Mouse (Mus musculus): ENCODE results near the gene Chga. TPM values are rescaled to one million over a fixed set of nuclear protein-coding genes. Genes with fewer than 3 reads are reported as not detected.

Gene Chga
- polyA plus RNA-seq, 1 experiment from 2014 or later, result 24.8 TPM

- WGBS, result 13% methylated on average over 6 of the region's 6 CpGs
- no peak for ATAC-seq (ENCODE audit: insufficient read depth, low FRiP score, low read depth)
- no peak overlapping the region for H3K27ac ChIP-seq
Observed at GRCm38 (mm10) chr12:102524760-102525159, 30.0 kb upstream of the Chga start.

DNA sequence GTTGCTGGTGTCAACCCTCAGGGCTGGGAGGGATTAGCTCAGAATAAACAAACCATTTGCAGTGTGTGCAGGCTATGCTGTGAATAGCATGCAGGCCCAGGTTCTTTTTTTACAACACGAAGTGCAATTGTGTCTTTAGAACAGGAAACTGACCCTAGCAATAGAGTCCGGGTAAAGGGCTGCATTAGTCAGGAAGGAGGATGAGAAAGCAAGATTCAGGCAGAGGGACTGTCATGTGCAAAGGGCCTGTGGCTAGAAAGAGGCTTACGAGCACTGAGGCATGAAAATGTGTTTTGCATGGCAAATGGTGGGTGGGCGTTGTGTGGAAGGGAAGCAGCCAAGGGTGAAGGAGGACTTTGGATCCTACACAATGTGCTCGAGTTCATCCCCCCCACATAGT lies 26.8 kb upstream of the Chga start:
- no peak for ATAC-seq (ENCODE audit: insufficient read depth, low FRiP score, low read depth)
- Histone ChIP-seq H3K4me2 (no peak overlapping the region), H3K27ac (no peak overlapping the region), H3K36me3 (no peaks in the 10 kb centered on the region), H3K4me1 (peaks cover 6% of the 10 kb centered on the region; the same call in 1 of the 2 replicates), H3K4me3 (replicated peaks) (no peak overlapping the region), H3K9ac (no peak overlapping the region), H3K9me3 (no peaks in the 10 kb centered on the region), H3K27me3 (replicated peaks) (no peaks in the 10 kb centered on the region)
- 63% methylated on average over 5 of the region's 5 CpGs for WGBS

More at GRCm38 (mm10) chr12:102524760-102525159, 30.0 kb upstream of the Chga start:
- Histone ChIP-seq H3K4me1 (peaks cover 17% of the 10 kb centered on the region; the same call in 1 of the 2 replicates), H3K4me2 (no peak overlapping the region), H3K27me3 (replicated peaks) (no peaks in the 10 kb centered on the region), H3K9ac (no peak overlapping the region), H3K36me3 (no peaks in the 10 kb centered on the region), H3K9me3 (no peaks in the 10 kb centered on the region), H3K4me3 (replicated peaks) (no peak overlapping the region)

DNA sequence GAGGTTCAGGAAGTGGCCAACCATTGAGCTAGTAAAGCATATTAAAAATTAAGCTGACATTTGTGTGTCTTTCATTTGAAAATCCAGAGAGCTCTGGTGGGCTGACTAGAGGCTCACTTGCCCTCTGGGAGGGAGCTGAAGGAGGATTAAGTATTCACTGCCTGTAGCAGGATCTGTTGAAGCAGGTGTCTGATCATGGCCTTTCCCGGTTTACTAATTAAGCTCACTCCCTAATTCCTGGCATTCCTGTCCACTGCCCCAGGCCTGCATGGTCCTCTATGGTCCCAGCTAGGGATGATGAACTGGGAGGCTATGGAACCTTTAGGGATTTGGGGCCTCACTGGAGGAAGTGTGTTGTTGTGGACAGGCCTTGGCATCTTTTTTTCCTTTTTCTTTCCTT lies 19.0 kb upstream of the Chga start:
- Histone ChIP-seq H3K4me3 (replicated peaks) (no peak overlapping the region), H3K36me3 (no peaks in the 10 kb centered on the region), H3K9me3 (no peaks in the 10 kb centered on the region), H3K4me1 (no peaks in the 10 kb centered on the region), H3K9ac (no peak overlapping the region), H3K27ac (no peak overlapping the region), H3K4me2 (no peak overlapping the region), H3K27me3 (replicated peaks) (no peaks in the 10 kb centered on the region; the same call in 1 of the 2 replicates)
- ATAC-seq (ENCODE audit: insufficient read depth, low FRiP score, low read depth), result no peak
- WGBS, result 59% methylated on average over 1 of the region's 1 CpGs

DNA sequence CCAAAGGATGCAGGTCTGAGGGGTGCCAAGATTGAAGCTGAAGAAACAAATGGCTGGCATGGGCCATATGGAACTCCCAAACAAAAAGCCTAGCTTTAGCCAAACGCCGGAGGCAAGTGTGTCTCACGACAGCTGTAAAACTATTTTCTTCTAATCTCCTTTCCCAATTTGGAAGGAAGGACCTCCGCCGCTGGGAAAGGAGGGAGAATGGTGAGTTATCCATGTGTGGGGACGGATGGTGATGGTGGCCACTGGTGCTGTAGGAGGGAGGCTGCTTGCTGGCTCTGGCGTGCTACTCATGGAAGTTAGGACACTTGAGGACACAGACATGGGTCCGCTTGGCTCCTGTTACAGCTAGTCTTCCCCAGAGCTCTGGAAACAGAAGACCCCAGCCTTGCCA lies 14.5 kb upstream of the Chga start:
- no peak overlapping the region for H3K4me3 ChIP-seq (replicated peaks)
- H3K4me2 ChIP-seq, result no peak overlapping the region
- ATAC-seq (ENCODE audit: insufficient read depth, low FRiP score, low read depth), result no peak
- H3K27ac ChIP-seq, result no peak overlapping the region
- H3K36me3 ChIP-seq, result no peaks in the 10 kb centered on the region
- no peak overlapping the region for H3K9ac ChIP-seq
- 64% methylated on average over 8 of the region's 8 CpGs for WGBS
- no peaks in the 10 kb centered on the region for H3K4me1 ChIP-seq
- no peaks in the 10 kb centered on the region for H3K9me3 ChIP-seq
- H3K27me3 ChIP-seq (replicated peaks), result no peaks in the 10 kb centered on the region; the same call in 1 of the 2 replicates

GRCm38 (mm10) chr12:102541168-102541567 lies 13.6 kb upstream of the Chga start:
- H3K9me3 ChIP-seq, result no peaks in the 10 kb centered on the region
- H3K4me3 ChIP-seq (replicated peaks), result no peak overlapping the region
- H3K36me3 ChIP-seq, result no peaks in the 10 kb centered on the region
- H3K9ac ChIP-seq, result no peak overlapping the region
- H3K27ac ChIP-seq, result no peak overlapping the region
- no peak overlapping the region for H3K4me2 ChIP-seq
- WGBS, result 96% methylated on average over 7 of the region's 7 CpGs
- no peak for ATAC-seq (ENCODE audit: insufficient read depth, low FRiP score, low read depth)
- H3K4me1 ChIP-seq, result no peaks in the 10 kb centered on the region
- H3K27me3 ChIP-seq (replicated peaks), result no peaks in the 10 kb centered on the region; the same call in 1 of the 2 replicates

- Histone ChIP-seq H3K4me3 (replicated peaks) (no peak overlapping the region), H3K4me1 (no peaks in the 10 kb centered on the region), H3K27me3 (replicated peaks) (no peaks in the 10 kb centered on the region; the same call in 1 of the 2 replicates), H3K4me2 (no peak overlapping the region), H3K27ac (no peak overlapping the region), H3K9ac (no peak overlapping the region), H3K9me3 (no peaks in the 10 kb centered on the region), H3K36me3 (no peaks in the 10 kb centered on the region)
- no peak for ATAC-seq (ENCODE audit: insufficient read depth, low FRiP score, low read depth)
- WGBS, result 55% methylated on average over 6 of the region's 6 CpGs
Observed at GRCm38 (mm10) chr12:102545122-102545521, 9.6 kb upstream of the Chga start.

DNA sequence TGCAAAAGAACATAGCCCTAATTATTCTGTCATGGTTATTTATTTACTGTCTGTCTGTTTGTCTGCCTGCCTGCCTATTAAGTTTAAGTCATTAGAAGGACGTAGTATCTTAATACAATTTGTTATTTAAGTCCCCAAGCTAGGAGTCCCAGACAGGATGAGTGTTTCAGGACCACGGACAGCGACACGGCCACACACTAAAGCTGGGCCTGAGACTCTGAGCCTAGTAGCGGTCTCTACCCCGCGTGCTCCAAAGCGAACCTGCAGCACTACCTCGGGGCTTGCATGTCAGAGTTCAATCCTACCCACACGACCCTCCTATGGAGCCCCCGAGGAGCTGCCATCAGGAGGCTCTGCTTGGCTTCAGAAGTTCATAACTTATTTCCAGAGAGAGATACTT lies 4.2 kb upstream of the Chga start:
- Histone ChIP-seq H3K4me3 (replicated peaks) (no peak overlapping the region), H3K9ac (no peak overlapping the region), H3K4me2 (no peak overlapping the region), H3K9me3 (no peaks in the 10 kb centered on the region), H3K4me1 (no peaks in the 10 kb centered on the region), H3K27ac (no peak overlapping the region), H3K36me3 (no peaks in the 10 kb centered on the region), H3K27me3 (replicated peaks) (peaks cover 19% of the 10 kb centered on the region)
- WGBS, result 2% methylated on average over 11 of the region's 11 CpGs
- ATAC-seq (ENCODE audit: insufficient read depth, low FRiP score, low read depth), result no peak

- 68% methylated on average over 3 of the region's 3 CpGs for WGBS
- Histone ChIP-seq H3K4me2 (no peak overlapping the region), H3K27ac (no peak overlapping the region), H3K27me3 (replicated peaks) (peaks cover 20% of the 10 kb centered on the region), H3K9ac (no peak overlapping the region), H3K4me1 (no peaks in the 10 kb centered on the region), H3K36me3 (no peaks in the 10 kb centered on the region), H3K4me3 (replicated peaks) (no peak overlapping the region), H3K9me3 (no peaks in the 10 kb centered on the region)
- peak; percentile 49; the same call in 1 of the 2 replicates for ATAC-seq (ENCODE audit: insufficient read depth, low FRiP score, low read depth)
Observed at GRCm38 (mm10) chr12:102551186-102551585, 3.6 kb upstream of the Chga start.

- no peak overlapping the region for H3K9ac ChIP-seq
- H3K4me2 ChIP-seq, result no peak overlapping the region
- no peak overlapping the region for H3K27ac ChIP-seq
- no peaks in the 10 kb centered on the region for H3K9me3 ChIP-seq
- H3K36me3 ChIP-seq, result no peaks in the 10 kb centered on the region
- WGBS, result 71% methylated on average over 6 of the region's 6 CpGs
- peaks cover 20% of the 10 kb centered on the region for H3K27me3 ChIP-seq (replicated peaks)
- H3K4me1 ChIP-seq, result no peaks in the 10 kb centered on the region
- H3K4me3 ChIP-seq (replicated peaks), result no peak overlapping the region
- ATAC-seq (ENCODE audit: insufficient read depth, low FRiP score, low read depth), result no peak
Observed at GRCm38 (mm10) chr12:102552001-102552400, 2.8 kb upstream of the Chga start.

GRCm38 (mm10) chr12:102553705-102554275 lies 979 bp upstream of the Chga start:
- ATAC-seq (ENCODE audit: insufficient read depth, low FRiP score, low read depth), result no peak
- Histone ChIP-seq H3K36me3 (no peaks in the 10 kb centered on the region), H3K4me1 (no peaks in the 10 kb centered on the region), H3K27ac (no peak overlapping the region), H3K9me3 (no peaks in the 10 kb centered on the region), H3K9ac (no peak overlapping the region), H3K27me3 (replicated peaks) (peaks cover 20% of the 10 kb centered on the region), H3K4me2 (no peak overlapping the region), H3K4me3 (replicated peaks) (no peak overlapping the region)
- WGBS, result 73% methylated on average over 14 of the region's 14 CpGs

GRCm38 (mm10) chr12:102555850-102556249 lies 1.1 kb downstream of the Chga start:
- no peak for ATAC-seq (ENCODE audit: insufficient read depth, low FRiP score, low read depth)
- H3K27ac ChIP-seq, result no peak overlapping the region
- H3K4me3 ChIP-seq (replicated peaks), result no peak overlapping the region
- no peaks in the 10 kb centered on the region for H3K36me3 ChIP-seq
- WGBS, result 65% methylated on average over 3 of the region's 3 CpGs
- no peak overlapping the region for H3K4me2 ChIP-seq
- no peaks in the 10 kb centered on the region for H3K9me3 ChIP-seq
- peaks cover 20% of the 10 kb centered on the region for H3K27me3 ChIP-seq (replicated peaks)
- no peaks in the 10 kb centered on the region for H3K4me1 ChIP-seq
- H3K9ac ChIP-seq, result no peak overlapping the region

GRCm38 (mm10) chr12:102557372-102557771 lies 2.6 kb downstream of the Chga start:
- Histone ChIP-seq H3K27ac (no peak overlapping the region), H3K9me3 (no peaks in the 10 kb centered on the region), H3K4me2 (no peak overlapping the region), H3K9ac (no peak overlapping the region), H3K4me1 (no peaks in the 10 kb centered on the region), H3K4me3 (replicated peaks) (no peak overlapping the region), H3K27me3 (replicated peaks) (peaks cover 20% of the 10 kb centered on the region), H3K36me3 (no peaks in the 10 kb centered on the region)
- no peak for ATAC-seq (ENCODE audit: insufficient read depth, low FRiP score, low read depth)
- 80% methylated on average over 5 of the region's 5 CpGs for WGBS

DNA sequence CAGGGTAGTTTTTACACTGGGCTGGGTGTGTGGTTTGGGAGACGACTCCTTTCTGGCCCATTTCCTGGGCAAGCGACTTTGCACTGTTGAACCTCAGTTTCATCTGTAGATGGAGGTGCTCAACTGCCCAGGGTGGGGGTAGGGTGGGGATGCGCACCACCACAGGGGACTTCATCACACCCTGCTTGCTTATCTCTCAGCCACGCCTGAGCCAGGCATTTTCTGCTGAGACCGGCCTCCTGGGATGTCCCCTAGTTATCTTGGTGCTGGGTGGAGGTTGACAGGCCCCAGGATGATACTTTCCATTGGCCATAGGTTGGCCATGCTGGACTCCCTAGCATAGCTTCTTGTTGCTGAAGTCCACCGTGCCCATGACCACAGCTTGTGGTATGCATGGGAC lies 10.3 kb downstream of the Chga start:
- H3K27ac ChIP-seq, result no peak overlapping the region
- peak; percentile 36; the same call in 1 of the 2 replicates for ATAC-seq (ENCODE audit: insufficient read depth, low FRiP score, low read depth)
- no peak overlapping the region for H3K4me2 ChIP-seq
- H3K9ac ChIP-seq, result no peak overlapping the region
- H3K4me1 ChIP-seq, result no peaks in the 10 kb centered on the region
- no peaks in the 10 kb centered on the region for H3K36me3 ChIP-seq
- no peak overlapping the region for H3K4me3 ChIP-seq (replicated peaks)
- 68% methylated on average over 6 of the region's 6 CpGs for WGBS
- no peaks in the 10 kb centered on the region for H3K9me3 ChIP-seq
- H3K27me3 ChIP-seq (replicated peaks), result no peaks in the 10 kb centered on the region

Measured in stomach, embryonic 15.5 days (tissue).